Mouse (Mus musculus) B cell, adult 62 days (primary cell): ENCODE data around the gene Senp1. TPM values are rescaled to one million over a fixed set of nuclear protein-coding genes. Genes with fewer than 3 reads are reported as not detected.

Source experiments
- total RNA-seq: library from RNA; stranded (reverse); gene quantifications from 4 replicates; pipeline ENCODE4 v1.2.4, GENCODE M21; 2023

The Senp1 gene
- 62.1 to 63.5 TPM (median 63.3 TPM) in 4 replicates for total RNA-seq

DNA sequence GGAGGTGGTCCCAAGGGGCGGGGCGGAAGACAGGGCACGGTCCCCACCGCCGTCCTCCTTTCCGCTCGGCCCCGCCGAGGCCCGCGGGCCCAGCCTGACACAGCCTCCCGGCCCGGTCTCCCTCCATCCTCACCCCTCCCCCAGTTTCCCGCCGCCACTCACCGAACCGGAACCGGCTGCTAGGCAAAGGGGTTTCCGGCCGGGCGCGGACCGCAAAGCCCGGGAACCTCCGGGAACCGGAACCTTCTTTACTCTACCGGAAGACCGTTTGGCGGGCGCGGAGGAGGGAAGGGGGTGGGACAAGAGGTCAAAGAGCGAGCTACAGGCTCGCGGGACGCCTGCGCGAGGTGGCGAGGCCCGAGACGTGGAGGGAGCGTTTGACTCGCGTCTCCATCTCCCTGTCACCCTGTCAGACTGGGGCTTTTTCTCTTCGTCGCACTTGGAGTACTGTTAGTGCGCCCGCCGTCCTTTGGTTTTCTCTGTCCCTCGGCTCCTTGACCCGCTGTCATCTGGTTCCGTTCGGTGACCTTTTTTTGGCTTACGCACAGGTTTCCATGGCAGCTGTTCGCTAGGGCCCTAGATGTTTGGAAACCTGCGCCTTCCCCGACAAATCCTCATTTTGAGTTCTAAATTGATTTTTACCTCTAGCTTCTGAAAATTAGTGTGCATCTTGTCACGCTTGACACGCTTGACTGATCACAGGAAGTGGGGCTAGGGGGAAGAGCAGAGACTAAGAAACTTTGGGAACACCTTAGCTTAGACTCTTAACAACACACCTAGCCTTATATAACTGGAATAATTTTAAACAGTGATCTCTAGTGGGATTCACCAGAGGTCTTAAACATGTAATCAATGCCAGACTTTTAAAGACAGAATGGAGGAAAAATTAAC, at the start of gene Senp1:
TSS of gene Senp1 (minus strand) at position 624 of the 891 bp plus-strand sequence.

DNA sequence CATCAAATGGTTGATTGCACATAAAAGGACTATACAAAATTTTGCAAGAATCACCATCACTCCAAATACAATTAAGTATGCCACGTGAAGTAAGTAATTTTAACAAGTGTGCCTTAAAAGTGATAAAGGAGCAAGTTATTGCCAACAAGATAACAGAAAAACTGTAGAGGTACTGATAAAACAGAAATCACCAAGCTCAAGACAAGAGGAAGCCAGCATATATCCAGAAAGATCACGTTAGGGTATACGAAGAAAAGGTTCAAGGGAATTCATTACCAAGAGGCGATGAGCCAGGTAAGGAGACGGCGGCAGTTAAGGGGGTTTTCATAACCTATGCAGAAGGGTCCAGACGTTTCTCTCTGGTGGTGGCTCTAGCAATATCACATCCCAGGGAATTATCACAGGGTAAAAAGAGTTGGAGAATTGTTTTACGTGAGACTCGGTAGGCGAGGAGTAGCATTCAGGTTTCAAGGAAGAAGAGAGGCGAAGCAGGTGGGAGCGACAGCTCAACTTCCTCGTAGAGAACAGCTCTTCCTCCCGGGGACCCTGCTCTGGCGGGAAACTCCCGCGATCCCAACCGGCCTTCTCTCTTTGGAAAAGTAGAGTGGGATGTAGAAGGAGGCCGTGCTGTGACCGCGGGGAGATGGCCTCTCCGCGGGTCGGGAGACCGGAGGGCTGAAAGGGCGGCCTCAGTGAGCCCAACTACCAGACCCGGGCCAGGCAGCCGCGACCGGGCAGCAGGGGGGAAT, 998 bp downstream of the Senp1 start, which contains the start of gene Pfkm:
TSS of gene Pfkm (plus strand) at position 218 of the 749 bp plus-strand sequence.

DNA sequence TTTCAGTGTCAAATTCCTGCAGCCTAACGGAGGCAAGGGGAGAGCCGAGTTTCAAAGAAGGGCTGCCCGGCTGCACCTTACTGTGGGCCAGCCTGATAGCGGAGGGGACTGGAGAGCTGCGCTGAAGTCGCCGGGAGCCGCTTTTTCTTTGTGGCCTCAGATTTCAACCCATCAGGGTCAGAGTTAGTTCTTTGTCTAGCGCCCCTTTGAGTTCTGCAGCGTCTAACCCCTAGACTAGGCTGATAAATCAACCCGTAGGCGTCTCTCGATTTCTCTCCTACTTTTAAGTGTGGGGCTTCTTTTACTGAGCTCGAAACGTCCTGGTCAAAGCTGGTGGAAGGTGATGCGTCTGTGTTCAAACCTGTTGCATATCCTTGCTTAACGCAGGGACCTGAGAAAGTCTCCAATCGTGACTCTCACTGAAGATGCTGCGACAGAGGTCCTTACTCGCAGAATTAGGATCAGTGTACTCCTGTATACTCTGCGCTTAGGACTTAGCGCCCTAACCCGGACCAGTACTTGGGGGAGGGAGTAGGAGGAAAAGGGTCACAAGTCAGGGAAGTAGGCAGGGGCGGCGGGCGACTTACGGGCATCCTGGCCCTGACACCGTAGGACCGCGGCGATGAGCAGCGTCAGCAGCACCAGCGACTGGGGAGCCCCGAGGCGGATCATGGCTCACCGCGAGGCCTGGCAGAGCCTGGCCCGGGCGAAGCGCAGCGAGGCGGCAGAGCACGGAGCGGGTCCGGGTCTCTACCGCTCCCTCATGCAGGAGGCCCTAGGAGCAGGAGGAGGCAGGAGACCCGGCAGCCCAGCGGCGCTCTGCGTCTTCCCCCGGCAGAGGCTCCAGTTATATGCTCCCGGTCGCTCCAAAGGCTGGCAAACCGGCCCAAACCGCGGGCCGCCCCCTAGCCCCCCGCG, 89.5 kb downstream of the Senp1 start, which contains the start of gene Col2a1:
TSS of gene Col2a1 (minus strand) at position 874 of the 918 bp plus-strand sequence.

Other genes with a start within 250 kb of the Senp1 start
- gene Hdac7, start 249.2 kb downstream of the Senp1 start, total RNA-seq: 129 to 158 TPM (median 137 TPM) in 4 replicates
- 0.12 to 0.30 TPM (median 0.25 TPM) in 3 of 4 replicates, not detected in the other for gene Vdr, start 183.1 kb downstream of the Senp1 start, total RNA-seq
- gene Tmem106c, start 129.5 kb downstream of the Senp1 start, total RNA-seq: 15.6 to 24.6 TPM (median 18.8 TPM) in 4 replicates
- 0.36 to 1.5 TPM (median 0.38 TPM) in 3 of 4 replicates, not detected in the other for gene Col2a1, start 89.0 kb downstream of the Senp1 start, total RNA-seq
- gene Pfkm, start 1.2 kb downstream of the Senp1 start, total RNA-seq: 4.9 to 7.8 TPM (median 6.2 TPM) in 4 replicates
- gene Asb8, start 71.9 kb upstream of the Senp1 start, total RNA-seq: 14.8 to 17.0 TPM (median 16.3 TPM) in 4 replicates
- 0.26 TPM in 1 of 4 replicates, not detected in the others for gene Ccdc184, start 73.4 kb upstream of the Senp1 start, total RNA-seq
- not detected in 4 replicates for gene Olfr288, start 101.8 kb upstream of the Senp1 start, total RNA-seq
- gene Gm44579, start 127.2 kb upstream of the Senp1 start, total RNA-seq: not detected in 4 replicates
- gene Olfr287, start 127.3 kb upstream of the Senp1 start, total RNA-seq: not detected in 4 replicates
- not detected in 4 replicates for gene Olfr286, start 140.7 kb upstream of the Senp1 start, total RNA-seq
- not detected in 4 replicates for gene H1fnt, start 163.5 kb upstream of the Senp1 start, total RNA-seq
- gene Zfp641, start 202.4 kb upstream of the Senp1 start, total RNA-seq: not detected in 4 replicates
- gene Olfr285, start 223.6 kb upstream of the Senp1 start, total RNA-seq: not detected in 4 replicates
- not detected in 4 replicates for gene Olfr284, start 247.2 kb upstream of the Senp1 start, total RNA-seq